Mouse (Mus musculus): ENCODE data around the gene Shkbp1. TPM values are rescaled to one million over a fixed set of nuclear protein-coding genes. Genes with fewer than 3 reads are reported as not detected.
A peak's percentile ranks its signal among the peaks of the same experiment; 100 is the strongest.

Shkbp1 gene
- polyA plus RNA-seq, 1 experiment from 2014 or later = 85.4 TPM

- Histone ChIP-seq H3K4me3 (peak overlapping the region; percentile 49), H3K27me3 (peaks cover 77% of the 10 kb centered on the region), H3K27ac (no peak overlapping the region), H3K4me1 (peaks cover 27% of the 10 kb centered on the region), H3K9ac (peak overlapping the region; percentile 66), H3K36me3 (ENCODE audit: poor library complexity, severe bottlenecking) (no peaks in the 10 kb centered on the region), H3K9me3 (replicated peaks) (no peaks in the 10 kb centered on the region; the same call in 1 of the 2 replicates), H3K4me2 (peak overlapping the region; percentile 71)
- peak; percentile 94 for ATAC-seq
- WGBS = under 1% methylated on average over 52 of the region's 52 CpGs
Observed at GRCm38 (mm10) chr7:27361283-27361946, 5.6 kb upstream of the Shkbp1 start.

- no peaks in the 10 kb centered on the region for H3K36me3 ChIP-seq (ENCODE audit: poor library complexity, severe bottlenecking)
- H3K9me3 ChIP-seq (replicated peaks) = no peaks in the 10 kb centered on the region; the same call in 1 of the 2 replicates
- H3K27me3 ChIP-seq = peaks cover 72% of the 10 kb centered on the region
- H3K27ac ChIP-seq = no peak overlapping the region
- H3K4me3 ChIP-seq = peak overlapping the region; percentile 49; the same call in 1 of the 2 replicates
- H3K4me1 ChIP-seq = peaks cover 26% of the 10 kb centered on the region
- peak overlapping the region; percentile 71 for H3K4me2 ChIP-seq
- 61% methylated on average over 6 of the region's 6 CpGs for WGBS
- no peak for ATAC-seq
- H3K9ac ChIP-seq = no peak overlapping the region
Observed at GRCm38 (mm10) chr7:27360749-27361148, 4.9 kb upstream of the Shkbp1 start.

GRCm38 (mm10) chr7:27359706-27360358 is 4.0 kb upstream of the Shkbp1 start:
- Histone ChIP-seq H3K4me3 (no peak overlapping the region), H3K9ac (no peak overlapping the region), H3K27ac (no peak overlapping the region), H3K36me3 (ENCODE audit: poor library complexity, severe bottlenecking) (no peaks in the 10 kb centered on the region), H3K4me2 (no peak overlapping the region), H3K9me3 (replicated peaks) (no peaks in the 10 kb centered on the region; the same call in 1 of the 2 replicates), H3K4me1 (peaks cover 31% of the 10 kb centered on the region), H3K27me3 (peaks cover 63% of the 10 kb centered on the region)
- 84% methylated on average over 9 of the region's 9 CpGs for WGBS
- no peak for ATAC-seq

DNA sequence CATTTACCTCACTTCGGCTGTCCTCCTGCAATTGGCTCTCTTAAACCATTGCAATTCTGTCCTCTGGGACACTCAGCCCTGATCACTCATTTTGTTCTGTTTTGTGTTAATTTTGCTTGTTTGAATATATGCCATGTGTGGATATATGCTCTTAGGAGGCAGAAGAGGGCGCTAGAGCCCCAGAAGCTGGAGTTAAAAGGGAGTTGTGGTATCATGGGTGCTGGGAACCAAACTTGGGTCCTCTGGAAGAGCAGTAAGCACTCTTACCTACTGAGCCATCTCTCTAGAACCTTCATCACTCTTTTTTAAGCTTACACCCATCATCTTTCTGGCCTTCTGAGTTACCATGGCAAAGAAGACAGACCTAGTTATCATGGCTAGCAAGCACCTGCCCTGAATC is 3.3 kb upstream of the Shkbp1 start:
- 75% methylated on average over 2 of the region's 2 CpGs for WGBS
- Histone ChIP-seq H3K36me3 (ENCODE audit: poor library complexity, severe bottlenecking) (no peaks in the 10 kb centered on the region), H3K27me3 (peaks cover 56% of the 10 kb centered on the region), H3K27ac (no peak overlapping the region), H3K4me2 (no peak overlapping the region), H3K4me1 (peaks cover 34% of the 10 kb centered on the region), H3K4me3 (no peak overlapping the region), H3K9me3 (replicated peaks) (no peaks in the 10 kb centered on the region; the same call in 1 of the 2 replicates), H3K9ac (no peak overlapping the region)
- no peak for ATAC-seq

DNA sequence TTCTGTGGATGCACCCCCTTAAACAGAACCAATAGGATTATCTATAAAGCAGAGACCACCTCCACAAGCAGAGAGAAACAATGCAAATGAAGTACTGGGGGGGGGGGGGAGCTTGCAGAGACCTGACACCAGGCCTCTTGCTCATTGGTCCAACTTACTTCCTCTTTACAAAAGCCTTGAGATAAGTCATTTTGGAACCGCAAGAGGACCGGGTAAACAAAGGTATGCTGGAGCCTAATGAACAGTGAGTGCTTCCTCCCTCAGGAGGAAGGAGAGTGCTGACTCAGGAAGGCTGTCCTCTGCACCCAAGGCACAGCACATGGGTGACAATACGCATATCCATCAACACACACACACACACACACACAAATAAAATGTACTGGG is 1.8 kb upstream of the Shkbp1 start:
- no peak for ATAC-seq
- Histone ChIP-seq H3K4me3 (no peak overlapping the region), H3K36me3 (ENCODE audit: poor library complexity, severe bottlenecking) (peaks cover 14% of the 10 kb centered on the region), H3K27ac (no peak overlapping the region), H3K4me1 (peaks cover 39% of the 10 kb centered on the region), H3K9me3 (replicated peaks) (no peaks in the 10 kb centered on the region; the same call in 1 of the 2 replicates), H3K9ac (no peak overlapping the region), H3K4me2 (no peak overlapping the region), H3K27me3 (peaks cover 41% of the 10 kb centered on the region)
- 25% methylated on average over 3 of the region's 3 CpGs for WGBS

- Histone ChIP-seq H3K27ac (no peak within 1 kb of the TSS), H3K9ac (peak within 1 kb of the TSS; percentile 46), H3K4me1 (peaks cover 39% of the 10 kb centered on the region), H3K4me3 (peak within 1 kb of the TSS; percentile 73), H3K27me3 (peaks cover 37% of the 10 kb centered on the region), H3K36me3 (ENCODE audit: poor library complexity, severe bottlenecking) (peaks cover 20% of the 10 kb centered on the region), H3K9me3 (replicated peaks) (no peaks in the 10 kb centered on the region; the same call in 1 of the 2 replicates), H3K4me2 (peak within 1 kb of the TSS; percentile 65)
- ATAC-seq = no peak
- 6% methylated on average over 27 of the region's 27 CpGs for WGBS
Observed at GRCm38 (mm10) chr7:27356861-27357594, 1.2 kb upstream of the Shkbp1 start, which contains the start of gene Gm20479. Gm20479 (minus strand) TSS chr7:27357419.

DNA sequence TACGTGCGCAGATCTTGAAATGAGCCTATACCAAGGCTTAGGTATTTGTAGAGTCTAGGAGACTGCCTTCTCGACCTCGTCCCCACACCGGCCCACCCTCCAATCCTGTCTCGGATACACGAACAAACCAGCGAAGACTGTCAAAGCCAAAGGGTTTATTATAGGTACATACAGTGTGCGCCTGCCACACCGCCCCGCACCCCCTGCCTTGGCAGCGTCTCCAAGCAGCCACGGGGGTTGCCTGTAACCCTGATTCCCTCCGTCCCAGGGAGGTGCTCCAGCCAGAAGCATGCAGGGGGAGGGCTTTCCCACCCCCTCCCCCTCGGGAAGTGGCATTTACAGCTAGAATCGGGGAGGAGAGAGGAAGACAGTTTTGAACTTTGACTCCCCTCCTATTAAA is 429 bp upstream of the Shkbp1 start:
- peaks cover 36% of the 10 kb centered on the region for H3K27me3 ChIP-seq
- WGBS = 2% methylated on average over 16 of the region's 16 CpGs
- ATAC-seq = peak; percentile 52
- H3K9ac ChIP-seq = peak overlapping the region; percentile 46
- peaks cover 35% of the 10 kb centered on the region for H3K4me1 ChIP-seq
- H3K36me3 ChIP-seq (ENCODE audit: poor library complexity, severe bottlenecking) = peaks cover 28% of the 10 kb centered on the region
- H3K9me3 ChIP-seq (replicated peaks) = no peaks in the 10 kb centered on the region; the same call in 1 of the 2 replicates
- peak overlapping the region; percentile 73 for H3K4me3 ChIP-seq
- no peak overlapping the region for H3K27ac ChIP-seq
- H3K4me2 ChIP-seq = peak overlapping the region; percentile 65

- Histone ChIP-seq H3K9me3 (replicated peaks) (no peaks in the 10 kb centered on the region; the same call in 1 of the 2 replicates), H3K4me3 (peak overlapping the region; percentile 73), H3K36me3 (ENCODE audit: poor library complexity, severe bottlenecking) (peaks cover 37% of the 10 kb centered on the region), H3K4me1 (peaks cover 30% of the 10 kb centered on the region), H3K4me2 (peak overlapping the region; percentile 65), H3K9ac (peak overlapping the region; percentile 86), H3K27ac (peak overlapping the region; percentile 61), H3K27me3 (peaks cover 36% of the 10 kb centered on the region)
- ATAC-seq = peak; percentile 6; the same call in 1 of the 2 replicates
- WGBS = 8% methylated on average over 12 of the region's 14 CpGs
Observed at GRCm38 (mm10) chr7:27355261-27355660, 558 bp downstream of the Shkbp1 start.

- Histone ChIP-seq H3K27me3 (peaks cover 34% of the 10 kb centered on the region), H3K9ac (peak overlapping the region; percentile 86), H3K4me1 (peaks cover 30% of the 10 kb centered on the region), H3K27ac (no peak overlapping the region), H3K4me2 (peak overlapping the region; percentile 65), H3K36me3 (ENCODE audit: poor library complexity, severe bottlenecking) (peaks cover 42% of the 10 kb centered on the region), H3K4me3 (peak overlapping the region; percentile 73), H3K9me3 (replicated peaks) (no peaks in the 10 kb centered on the region; the same call in 1 of the 2 replicates)
- no peak for ATAC-seq
- WGBS = 45% methylated on average over 4 of the region's 4 CpGs
Observed at GRCm38 (mm10) chr7:27354783-27355182, 1.0 kb downstream of the Shkbp1 start.

DNA sequence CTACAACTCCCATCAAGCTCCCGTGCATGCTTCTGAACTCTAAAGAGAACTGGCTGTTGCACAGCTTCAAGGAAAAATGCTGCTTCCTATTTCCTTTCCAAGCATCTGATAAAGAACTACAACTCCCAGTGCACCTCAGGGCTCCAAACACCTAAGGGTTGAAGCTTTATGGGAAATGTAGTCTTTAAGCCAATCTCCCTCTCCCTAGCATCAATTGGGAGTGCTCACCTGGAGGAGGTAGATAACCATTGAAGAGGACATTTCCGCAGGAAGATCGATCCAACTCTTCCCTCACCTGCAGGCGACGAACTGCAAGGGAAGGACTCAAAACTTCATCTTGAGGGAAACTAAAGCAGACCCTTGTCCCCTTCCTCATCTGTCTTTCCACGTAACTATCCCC is 1.7 kb downstream of the Shkbp1 start:
- H3K36me3 ChIP-seq (ENCODE audit: poor library complexity, severe bottlenecking) = peaks cover 48% of the 10 kb centered on the region
- H3K27me3 ChIP-seq = peaks cover 28% of the 10 kb centered on the region
- H3K27ac ChIP-seq = no peak overlapping the region
- H3K4me2 ChIP-seq = peak overlapping the region; percentile 65
- H3K9ac ChIP-seq = peak overlapping the region; percentile 86; the same call in 1 of the 2 replicates
- peak; percentile 12; the same call in 1 of the 2 replicates for ATAC-seq
- H3K9me3 ChIP-seq (replicated peaks) = no peaks in the 10 kb centered on the region
- WGBS = 32% methylated on average over 6 of the region's 6 CpGs
- H3K4me1 ChIP-seq = peaks cover 30% of the 10 kb centered on the region
- H3K4me3 ChIP-seq = peak overlapping the region; percentile 73

DNA sequence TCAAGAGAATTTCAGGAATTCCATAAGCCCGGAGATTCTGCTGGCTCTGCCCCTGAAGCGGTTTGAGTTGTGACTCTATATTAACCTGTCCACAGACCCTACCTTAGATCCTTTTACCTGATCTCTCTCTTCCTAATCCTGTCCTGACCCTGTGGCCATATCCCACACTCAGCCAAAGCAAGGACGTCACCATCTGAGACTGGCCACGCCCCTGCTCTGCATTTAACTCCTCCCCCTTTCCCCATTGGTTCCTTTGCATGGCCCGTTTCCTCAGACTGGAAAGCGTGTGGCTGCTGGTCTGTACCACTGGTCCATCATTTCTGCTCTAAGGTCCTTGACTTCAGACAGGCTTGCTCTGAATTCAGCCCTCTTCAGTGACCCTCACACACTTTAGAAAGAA is 10.4 kb downstream of the Shkbp1 start:
- no peak overlapping the region for H3K4me2 ChIP-seq
- no peaks in the 10 kb centered on the region for H3K4me1 ChIP-seq
- H3K9me3 ChIP-seq (replicated peaks) = no peaks in the 10 kb centered on the region
- no peaks in the 10 kb centered on the region for H3K27me3 ChIP-seq
- no peak overlapping the region for H3K4me3 ChIP-seq
- H3K9ac ChIP-seq = no peak overlapping the region
- 20% methylated on average over 6 of the region's 6 CpGs for WGBS
- H3K27ac ChIP-seq = no peak overlapping the region
- H3K36me3 ChIP-seq (ENCODE audit: poor library complexity, severe bottlenecking) = peaks cover 92% of the 10 kb centered on the region
- no peak for ATAC-seq

DNA sequence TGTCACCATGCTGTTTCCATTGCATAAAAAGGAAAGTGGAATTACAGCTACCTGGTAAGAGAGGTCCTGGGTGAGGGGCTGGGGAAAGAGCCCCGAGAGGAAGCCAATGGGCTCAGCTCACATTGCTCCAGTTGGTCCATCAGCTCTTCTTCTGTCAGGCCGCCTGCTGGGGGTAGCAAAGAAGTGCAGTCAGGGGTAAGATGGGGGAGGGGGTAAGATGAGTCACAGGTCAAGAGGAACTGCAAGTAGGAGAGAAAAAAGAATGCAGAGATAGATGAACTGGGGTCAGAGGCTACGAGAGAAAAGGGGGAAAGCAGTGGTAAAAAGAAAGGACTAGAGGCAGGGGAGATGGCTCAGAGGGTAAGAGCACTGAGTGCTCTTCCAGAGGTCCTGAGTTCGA is 13.2 kb downstream of the Shkbp1 start:
- Histone ChIP-seq H3K36me3 (ENCODE audit: poor library complexity, severe bottlenecking) (peaks cover 63% of the 10 kb centered on the region), H3K4me3 (no peak overlapping the region), H3K9me3 (replicated peaks) (no peaks in the 10 kb centered on the region), H3K4me2 (no peak overlapping the region), H3K27me3 (peaks cover 9% of the 10 kb centered on the region; the same call in 1 of the 2 replicates), H3K27ac (no peak overlapping the region), H3K9ac (no peak overlapping the region), H3K4me1 (peaks cover 13% of the 10 kb centered on the region)
- WGBS = 47% methylated on average over 4 of the region's 4 CpGs
- no peak for ATAC-seq
